Mouse (Mus musculus) cerebellum, postnatal 10 days (tissue): ENCODE results near the gene Ecm1.

ENCODE experiments used
- DNase-seq, 2 experiments: peaks; one replicate each; pipeline ENCODE4 v3.0.0; 2021; ENCODE audit warnings: mixed read lengths in 2 of 2

The Ecm1 gene

GRCm38 (mm10) chr3:95739353-95740104 lies at the start of gene Ecm1:
TSS of gene Ecm1 (minus strand) at chr3:95739569.
- no peak for DNase-seq

- DNase-seq = no peak
These were observed 46.1 kb upstream of the Ecm1 start for GRCm38 (mm10) chr3:95785501-95785900.

- DNase-seq = peak; percentile 43
These were observed 32.6 kb upstream of the Ecm1 start for GRCm38 (mm10) chr3:95771985-95772384.

- DNase-seq = no peak
These were observed 26.2 kb upstream of the Ecm1 start for GRCm38 (mm10) chr3:95765534-95765933.

- no peak for DNase-seq
These were observed 24.4 kb upstream of the Ecm1 start for GRCm38 (mm10) chr3:95763811-95764210.

GRCm38 (mm10) chr3:95762961-95763360 lies 23.6 kb upstream of the Ecm1 start:
- DNase-seq = no peak

- no peak for DNase-seq
These were observed 22.4 kb upstream of the Ecm1 start for GRCm38 (mm10) chr3:95761771-95762170.

GRCm38 (mm10) chr3:95760656-95761055 lies 21.3 kb upstream of the Ecm1 start:
- no peak for DNase-seq

- no peak for DNase-seq
These were observed 20.7 kb upstream of the Ecm1 start, which contains the start of gene Tars2 for GRCm38 (mm10) chr3:95760106-95760505. TSS of gene Tars2 (minus strand) at chr3:95760206.

GRCm38 (mm10) chr3:95758467-95759218 lies 19.3 kb upstream of the Ecm1 start:
- no peak for DNase-seq

- no peak for DNase-seq
These were observed 17.4 kb upstream of the Ecm1 start for GRCm38 (mm10) chr3:95756808-95757207.

GRCm38 (mm10) chr3:95754345-95755206 lies 15.2 kb upstream of the Ecm1 start:
- DNase-seq = peak; percentile 96 to 97

- DNase-seq = no peak
These were observed 13.6 kb upstream of the Ecm1 start for GRCm38 (mm10) chr3:95752935-95753334.

- DNase-seq = no peak
These were observed 1.0 kb upstream of the Ecm1 start for GRCm38 (mm10) chr3:95740406-95740805.

- DNase-seq = no peak
These were observed 4.2 kb downstream of the Ecm1 start for GRCm38 (mm10) chr3:95735071-95735670.

- DNase-seq = no peak
These were observed 5.2 kb downstream of the Ecm1 start for GRCm38 (mm10) chr3:95734092-95734702.

GRCm38 (mm10) chr3:95732744-95733521 lies 6.4 kb downstream of the Ecm1 start:
- DNase-seq = peak in 1 of 2 experiments; percentile 14

- DNase-seq = no peak
These were observed 7.1 kb downstream of the Ecm1 start for GRCm38 (mm10) chr3:95732297-95732696.

GRCm38 (mm10) chr3:95731802-95732201 lies 7.6 kb downstream of the Ecm1 start:
- no peak for DNase-seq

- no peak for DNase-seq
These were observed 8.9 kb downstream of the Ecm1 start for GRCm38 (mm10) chr3:95730431-95730830.

- DNase-seq = no peak
These were observed 10.5 kb downstream of the Ecm1 start for GRCm38 (mm10) chr3:95728906-95729305.
